In genomic region chr4:133058513-133059480, GRCm38 (mm10) we compare ENCODE assay signal across 9 mouse cellular contexts. TPM values are rescaled to one million over a fixed set of nuclear protein-coding genes. Genes with fewer than 3 reads are reported as not detected.
DNase-seq lines count a peak whose midpoint lies in the region; ATAC-seq lines count a peak whose summit lies in the region.
"Had no signal": no experiment of that assay in that cellular context is flagged by ENCODE, and none has a peak within 500 bp of the region (broad histone marks: within the 10 kb centered on the region; RNA-seq: fewer than 3 reads in every experiment).

No protein-coding gene starts in this region.

- no peak overlapping the region for H3K4me3 ChIP-seq in lung, embryonic 15.5 days
- peak overlapping the region; percentile 33 for H3K4me3 ChIP-seq in intestine, embryonic 16.5 days (ENCODE audit: low read length)
- H3K4me3 ChIP-seq in neural tube, embryonic 14.5 days (ENCODE audit: low read depth, low read length) = no peak overlapping the region

- no peaks in the 10 kb centered on the region for H3K27me3 ChIP-seq in lung, embryonic 15.5 days
- no peaks in the 10 kb centered on the region for H3K27me3 ChIP-seq in intestine, embryonic 16.5 days (replicated peaks; ENCODE audit: control insufficient read depth, insufficient read depth, low read length)
- no peaks in the 10 kb centered on the region for H3K27me3 ChIP-seq in neural tube, embryonic 14.5 days (ENCODE audit: control insufficient read depth, insufficient read depth, low read length)

- no peak overlapping the region for H3K4me2 ChIP-seq in lung, embryonic 15.5 days
- H3K4me2 ChIP-seq in intestine, embryonic 16.5 days (ENCODE audit: low read depth, low read length) = peak overlapping the region; percentile 52
- no peak overlapping the region for H3K4me2 ChIP-seq in neural tube, embryonic 14.5 days (ENCODE audit: low read depth, low read length)

- peak; percentile 52 to 61 for DNase-seq in adrenal gland, postnatal 36 days
- DNase-seq in adrenal gland, adult 18-20 months (ENCODE audit: low spot score in 2 of 2) = no peak
- DNase-seq in lung, postnatal 14 days = no peak
- DNase-seq in cerebellum, adult 9-11 months = no peak
- DNase-seq in cerebellum, postnatal 10 days = no peak
- DNase-seq: lung, adult 2 months had no signal

- ATAC-seq in lung, embryonic 15.5 days (ENCODE audit: borderline replicate concordance, extremely low read depth, low FRiP score, low TSS enrichment) = no peak
- no peak for ATAC-seq in intestine, embryonic 16.5 days
- ATAC-seq in neural tube, embryonic 14.5 days (ENCODE audit: low read depth) = no peak

- WGBS in lung, embryonic 15.5 days = 58% methylated on average over 11 of the region's 11 CpGs
- 55% methylated on average over 11 of the region's 11 CpGs for WGBS in intestine, embryonic 16.5 days
- WGBS in neural tube, embryonic 14.5 days = 76% methylated on average over 11 of the region's 11 CpGs

- H3K4me1 ChIP-seq in lung, embryonic 15.5 days = peaks cover 55% of the 10 kb centered on the region
- H3K4me1 ChIP-seq in intestine, embryonic 16.5 days (ENCODE audit: control insufficient read depth, insufficient read depth, low read length) = peaks cover 62% of the 10 kb centered on the region
- peaks cover 13% of the 10 kb centered on the region for H3K4me1 ChIP-seq in neural tube, embryonic 14.5 days (ENCODE audit: control insufficient read depth, insufficient read depth, low read length)

- H3K36me3 ChIP-seq in lung, embryonic 15.5 days = peaks cover 56% of the 10 kb centered on the region
- H3K36me3 ChIP-seq in intestine, embryonic 16.5 days (ENCODE audit: control insufficient read depth, insufficient read depth, low read length) = peaks cover 32% of the 10 kb centered on the region
- H3K36me3 ChIP-seq in neural tube, embryonic 14.5 days (ENCODE audit: control insufficient read depth, insufficient read depth, low read length) = peaks cover 31% of the 10 kb centered on the region

- H3K27ac ChIP-seq in lung, embryonic 15.5 days = 0 out of 2 replicates have a peak overlapping the region, but pooled peaks have one; percentile 10
- peak overlapping the region; percentile 97 for H3K27ac ChIP-seq in intestine, embryonic 16.5 days (ENCODE audit: low read length)
- no peak overlapping the region for H3K27ac ChIP-seq in neural tube, embryonic 14.5 days (ENCODE audit: low read depth, low read length)

- H3K9ac ChIP-seq in lung, embryonic 15.5 days = no peak overlapping the region
- peak overlapping the region; percentile 58 for H3K9ac ChIP-seq in intestine, embryonic 16.5 days (ENCODE audit: low read depth, low read length)
- 0 out of 2 replicates have a peak overlapping the region, but pooled peaks have one; percentile 11 for H3K9ac ChIP-seq in neural tube, embryonic 14.5 days (replicated peaks; ENCODE audit: low read depth, low read length)

- H3K9me3 ChIP-seq in lung, embryonic 15.5 days = no peaks in the 10 kb centered on the region
- no peaks in the 10 kb centered on the region for H3K9me3 ChIP-seq in intestine, embryonic 16.5 days (ENCODE audit: control insufficient read depth, low read length)
- H3K9me3 ChIP-seq in neural tube, embryonic 14.5 days (ENCODE audit: control insufficient read depth, low read length) = no peaks in the 10 kb centered on the region

RNA-seq across cellular contexts. Expression of gene Ahdc1, which starts 47.7 kb away (rescaled TPM):
- total RNA-seq in adrenal gland, postnatal 36 days (2021) = 10 to 100 TPM; 63.7 to 74.1 TPM
- 10 to 100 TPM; 72.1 to 86.9 TPM for total RNA-seq in adrenal gland, adult 18-20 months (2021)
- 8.5 and 10.5 TPM in 2 replicates for polyA plus RNA-seq in lung, embryonic 15.5 days (2015; fragmentation: Nextera tagmentation; extraction: Ambion mirVana)
- 5.3 and 5.7 TPM in 2 replicates for polyA plus RNA-seq in intestine, embryonic 16.5 days (2015; fragmentation: Nextera tagmentation; extraction: Ambion mirVana)
- 12.2 and 13.1 TPM in 2 replicates for polyA plus RNA-seq in neural tube, embryonic 14.5 days (2014; fragmentation: Nextera tagmentation; extraction: Ambion mirVana)

Comparison
In these comparisons a context has a peak if more than half of its experiments do, and no peak if none do; other contexts are left out.
1. DNase-seq: peak in adrenal gland, postnatal 36 days (2 of 2); none in adrenal gland, adult 18-20 months (0 of 2), lung, postnatal 14 days (single experiment), cerebellum, adult 9-11 months (single experiment) and cerebellum, postnatal 10 days (0 of 2).